Mouse (Mus musculus): ENCODE measurements at regions not wholly inside any gene's neighbourhood (a gene's known extent, or its start where the extent isn't known, plus 50 kb on each side); places are given as distances from the start of the nearest gene placed in this dataset.

DNA sequence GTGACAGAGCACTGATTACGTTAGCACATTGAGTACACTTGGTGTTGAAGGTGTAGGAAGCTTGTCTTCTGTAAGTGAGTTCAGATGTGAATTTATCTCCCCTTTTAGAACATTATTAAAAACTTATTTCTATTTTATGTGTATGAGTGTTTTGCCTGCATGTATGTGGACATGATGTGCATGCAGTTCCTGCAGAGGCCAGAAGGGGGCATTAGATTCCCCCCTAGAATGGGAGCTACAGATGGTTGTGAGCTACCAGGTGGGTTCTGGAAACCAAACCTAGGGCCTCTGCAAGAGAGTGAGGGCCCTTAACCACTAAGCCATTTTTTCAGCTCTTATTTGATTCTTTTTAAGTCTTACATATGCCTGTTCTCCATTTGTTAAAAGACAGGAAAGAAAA lies 160.0 kb upstream of the Gjb5 start:
- TF ChIP-seq CTCF (IDR thresholded peaks at IDR 0.05; ENCODE audit: insufficient read depth, low read depth, low read length) (no peak), POLR2A (IDR thresholded peaks at IDR 0.05; ENCODE audit: insufficient read depth, low read depth, low read length) (no peak)
